Mouse (Mus musculus) myocyte (in vitro differentiated cells): Measurements from ENCODE around the gene March7. TPM values are rescaled to one million over a fixed set of nuclear protein-coding genes. Genes with fewer than 3 reads are reported as not detected.

Source experiments
- H3K27me3 ChIP-seq: one replicate; pipeline ENCODE4 v1.6.1; 2011; ENCODE audit not compliant: control insufficient read depth, insufficient read depth, insufficient read length
- H3K36me3 ChIP-seq: one replicate; pipeline ENCODE4 v1.6.1; 2011; ENCODE audit not compliant: control insufficient read depth, insufficient read depth
- H3K4me2 ChIP-seq: one replicate; pipeline ENCODE4 v1.6.1; 2011; ENCODE audit warnings: low read depth, control low read depth
- H3K4me3 ChIP-seq: one replicate; pipeline ENCODE4 v1.5.1; 2011; ENCODE audit warnings: mild to moderate bottlenecking, control low read depth, moderate library complexity
- H3K79me2 ChIP-seq: one replicate; pipeline ENCODE4 v1.6.1; 2011; ENCODE audit not compliant: control insufficient read depth, insufficient read depth
- H3ac ChIP-seq: one replicate; pipeline ENCODE4 v1.6.1; 2011; ENCODE audit not compliant: control insufficient read depth, insufficient read length
- CEBPB ChIP-seq: IDR thresholded peaks from 2 replicates; pipeline ENCODE4 v1.6.1; 2011; ENCODE audit warnings: mild to moderate bottlenecking, moderate library complexity; ENCODE audit not compliant: poor library complexity, insufficient read depth, severe bottlenecking
- E2F4 ChIP-seq: IDR thresholded peaks from one replicate; pipeline ENCODE4 v1.6.1; 2011; ENCODE audit warnings: mild to moderate bottlenecking, control low read depth, moderate library complexity; ENCODE audit not compliant: insufficient read depth
- MAX ChIP-seq: IDR thresholded peaks from one replicate; pipeline ENCODE4 v1.6.1; 2011; ENCODE audit warnings: low read depth, mild to moderate bottlenecking, control low read depth
- MYOD1 ChIP-seq, 3 experiments: IDR thresholded peaks; one replicate each; pipeline ENCODE4 v1.6.1; 2011; ENCODE audit warnings: control low read depth in 2 of 3, low read depth in 2 of 3, mild to moderate bottlenecking in 2 of 3, moderate library complexity in 1 of 3; ENCODE audit not compliant: insufficient read length in 2 of 3, control insufficient read depth in 1 of 3
- MYOG ChIP-seq, 3 experiments: IDR thresholded peaks; one replicate each; pipeline ENCODE4 v1.6.1; 2011; ENCODE audit warnings: control low read depth in 2 of 3, low read depth in 2 of 3, mild to moderate bottlenecking in 2 of 3; ENCODE audit not compliant: insufficient read length in 2 of 3, control insufficient read depth in 1 of 3, insufficient read depth in 1 of 3
- POLR2A ChIP-seq: IDR thresholded peaks from one replicate; pipeline ENCODE4 v1.6.1; 2011; ENCODE audit warnings: low read depth, mild to moderate bottlenecking, control low read depth, moderate library complexity; ENCODE audit not compliant: insufficient read length
- POLR2AphosphoS2 ChIP-seq: IDR thresholded peaks from one replicate; pipeline ENCODE4 v1.6.1; 2011; ENCODE audit warnings: low read depth, control low read depth; ENCODE audit not compliant: insufficient read length
- REST ChIP-seq: IDR thresholded peaks from one replicate; pipeline ENCODE4 v1.6.1; 2011; ENCODE audit warnings: mild to moderate bottlenecking, control low read depth, moderate library complexity; ENCODE audit not compliant: insufficient read depth, insufficient read length
- SRF ChIP-seq: IDR thresholded peaks from one replicate; pipeline ENCODE4 v1.6.1; 2011; ENCODE audit warnings: low read depth; ENCODE audit not compliant: control insufficient read depth, insufficient read length
- TCF12 ChIP-seq: IDR thresholded peaks from one replicate; pipeline ENCODE4 v1.6.1; 2011; ENCODE audit warnings: mild to moderate bottlenecking, control low read depth; ENCODE audit not compliant: poor library complexity, insufficient read depth, severe bottlenecking
- TCF3 ChIP-seq: IDR thresholded peaks from one replicate; pipeline ENCODE4 v1.6.1; 2011; ENCODE audit warnings: low read depth, control low read depth; ENCODE audit not compliant: insufficient read length
- USF1 ChIP-seq: IDR thresholded peaks from one replicate; pipeline ENCODE4 v1.6.1; 2011; ENCODE audit warnings: low read depth, mild to moderate bottlenecking, control low read depth, moderate library complexity
- polyA plus RNA-seq: library from polyadenylated mRNA; unstranded; fragments of >200 nt; fragmentation: generic; extraction: Trizol; gene quantifications from one replicate; pipeline ENCODE4 v1.2.1, GENCODE M21; 2012; ENCODE audit warnings: missing spikeins

Gene March7
- polyA plus RNA-seq, 1 experiment: 9.8 TPM

GRCm38 (mm10) chr2:60234506-60234905 is 24.8 kb downstream of the March7 start:
- H3ac ChIP-seq: no peak overlapping the region
- no peak overlapping the region for H3K4me3 ChIP-seq
- H3K36me3 ChIP-seq: peaks cover 86% of the 10 kb centered on the region
- H3K79me2 ChIP-seq: peaks cover 8% of the 10 kb centered on the region
- TF ChIP-seq CEBPB: no peak
- no peak for TF ChIP-seq E2F4
- TF ChIP-seq USF1: no peak
- no peak for TF ChIP-seq POLR2A
- no peak for TF ChIP-seq POLR2AphosphoS2
- TF ChIP-seq MAX: no peak
- TF ChIP-seq SRF: no peak
- no peak for TF ChIP-seq TCF3
- no peak for TF ChIP-seq REST
- no peak for TF ChIP-seq MYOG (IDR thresholded peaks at IDR 0.05; ENCODE audit: control insufficient read depth in 1 of 3, insufficient read depth in 1 of 3, insufficient read length in 2 of 3, low read depth in 2 of 3)
- no peak for TF ChIP-seq TCF12
- no peak for TF ChIP-seq MYOD1 (IDR thresholded peaks at IDR 0.05; ENCODE audit: control insufficient read depth in 1 of 3, insufficient read length in 2 of 3, low read depth in 2 of 3)
- H3K27me3 ChIP-seq: no peaks in the 10 kb centered on the region
- no peak overlapping the region for H3K4me2 ChIP-seq

DNA sequence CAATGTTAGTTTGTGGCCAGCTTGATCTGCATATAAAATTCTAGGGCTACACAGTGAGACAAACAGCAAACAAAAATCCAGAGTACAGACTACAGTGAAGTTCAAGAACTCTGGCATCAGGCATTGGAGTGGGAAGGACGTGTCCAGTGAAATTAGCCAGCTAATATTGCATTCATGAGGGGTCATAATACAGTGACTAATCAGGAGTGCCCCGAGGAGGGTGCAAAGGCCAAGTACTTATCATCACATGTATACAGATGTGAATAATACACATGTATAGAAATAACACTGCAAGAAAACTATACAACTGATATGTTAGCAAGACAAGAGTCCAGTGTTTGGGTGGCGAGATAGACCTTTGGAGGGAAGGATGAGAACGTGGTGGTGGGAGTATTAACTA is 43.1 kb downstream of the March7 start:
- Histone ChIP-seq H3K4me3 (no peak overlapping the region), H3K4me2 (no peak overlapping the region), H3ac (no peak overlapping the region), H3K36me3 (peaks cover 16% of the 10 kb centered on the region), H3K27me3 (no peaks in the 10 kb centered on the region), H3K79me2 (no peaks in the 10 kb centered on the region)
- TF ChIP-seq SRF (no peak), REST (no peak), TCF3 (no peak), MAX (no peak), MYOG (IDR thresholded peaks at IDR 0.05; ENCODE audit: control insufficient read depth in 1 of 3, insufficient read depth in 1 of 3, insufficient read length in 2 of 3, low read depth in 2 of 3) (no peak), POLR2AphosphoS2 (no peak), USF1 (no peak), CEBPB (no peak), E2F4 (no peak), MYOD1 (IDR thresholded peaks at IDR 0.05; ENCODE audit: control insufficient read depth in 1 of 3, insufficient read length in 2 of 3, low read depth in 2 of 3) (no peak), TCF12 (no peak), POLR2A (no peak)

DNA sequence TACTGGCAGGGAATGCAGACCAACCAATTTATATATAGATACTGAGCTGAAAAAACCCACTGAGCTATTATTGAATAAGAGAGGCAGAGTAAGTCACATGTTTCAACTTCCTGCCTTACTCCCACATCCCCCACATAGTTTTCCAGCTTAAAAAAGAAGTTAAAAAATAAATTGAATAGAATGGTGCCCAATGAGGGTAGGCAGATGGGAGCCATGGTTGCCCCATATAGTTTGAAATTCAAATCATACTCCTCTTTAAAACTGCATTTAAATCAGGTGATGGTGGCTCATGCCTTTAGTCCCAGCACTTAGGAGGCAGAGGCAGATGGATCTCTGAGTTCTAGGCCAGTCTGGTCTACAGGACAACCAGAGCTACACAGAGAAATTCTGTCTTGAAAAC is 43.8 kb downstream of the March7 start:
- no peaks in the 10 kb centered on the region for H3K27me3 ChIP-seq
- TF ChIP-seq USF1 (no peak), MYOG (IDR thresholded peaks at IDR 0.05; ENCODE audit: control insufficient read depth in 1 of 3, insufficient read depth in 1 of 3, insufficient read length in 2 of 3, low read depth in 2 of 3) (no peak), POLR2A (no peak), MYOD1 (IDR thresholded peaks at IDR 0.05; ENCODE audit: control insufficient read depth in 1 of 3, insufficient read length in 2 of 3, low read depth in 2 of 3) (no peak), MAX (no peak), TCF3 (no peak), E2F4 (no peak), SRF (no peak), POLR2AphosphoS2 (no peak)
- H3K36me3 ChIP-seq: peaks cover 11% of the 10 kb centered on the region
- H3K4me2 ChIP-seq: no peak overlapping the region
- no peak overlapping the region for H3K4me3 ChIP-seq
- no peaks in the 10 kb centered on the region for H3K79me2 ChIP-seq
- no peak overlapping the region for H3ac ChIP-seq

- no peak overlapping the region for H3K4me3 ChIP-seq
- H3K36me3 ChIP-seq: no peaks in the 10 kb centered on the region
- H3ac ChIP-seq: no peak overlapping the region
- TF ChIP-seq E2F4 (no peak), MAX (no peak), TCF12 (no peak)
- H3K27me3 ChIP-seq: no peaks in the 10 kb centered on the region
- H3K79me2 ChIP-seq: no peaks in the 10 kb centered on the region
- no peak overlapping the region for H3K4me2 ChIP-seq
Observed at GRCm38 (mm10) chr2:60256751-60257150, 47.1 kb downstream of the March7 start.

DNA sequence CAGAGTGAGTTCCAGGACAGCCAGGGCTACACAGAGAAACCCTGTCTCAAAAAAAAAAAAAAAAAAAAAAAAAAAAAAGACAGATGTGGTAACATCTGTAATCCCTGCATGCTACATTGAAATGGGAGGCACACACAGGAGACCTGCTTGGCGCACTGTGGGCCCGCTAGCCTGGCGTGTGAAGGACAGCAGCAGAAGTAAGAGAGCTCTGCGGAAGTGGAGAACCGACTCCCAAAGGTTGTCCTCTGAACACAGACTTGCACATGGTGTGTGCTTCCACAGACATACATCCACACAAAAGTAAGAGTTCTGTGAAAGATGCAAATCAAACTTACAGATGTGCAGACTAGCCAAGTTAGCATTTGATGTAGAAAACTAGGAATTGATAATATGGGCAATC is 49.5 kb downstream of the March7 start:
- H3K4me3 ChIP-seq: no peak overlapping the region
- no peak for TF ChIP-seq POLR2A
- no peak for TF ChIP-seq MYOD1 (IDR thresholded peaks at IDR 0.05; ENCODE audit: control insufficient read depth in 1 of 3, insufficient read length in 2 of 3, low read depth in 2 of 3)
- no peak for TF ChIP-seq SRF
- TF ChIP-seq CEBPB: no peak
- no peak for TF ChIP-seq POLR2AphosphoS2
- no peak for TF ChIP-seq E2F4
- no peak for TF ChIP-seq MAX
- TF ChIP-seq USF1: no peak
- TF ChIP-seq TCF12: no peak
- TF ChIP-seq REST: no peak
- no peak for TF ChIP-seq MYOG (IDR thresholded peaks at IDR 0.05; ENCODE audit: control insufficient read depth in 1 of 3, insufficient read depth in 1 of 3, insufficient read length in 2 of 3, low read depth in 2 of 3)
- TF ChIP-seq TCF3: no peak
- H3K4me2 ChIP-seq: no peak overlapping the region
- no peak overlapping the region for H3ac ChIP-seq
- no peaks in the 10 kb centered on the region for H3K36me3 ChIP-seq
- no peaks in the 10 kb centered on the region for H3K27me3 ChIP-seq
- no peaks in the 10 kb centered on the region for H3K79me2 ChIP-seq
